Mouse (Mus musculus) retina, postnatal 7 days (tissue): ENCODE measurements around the gene Macrod1.

Experiments
- DNase-seq: peaks from one replicate; pipeline ENCODE4 v3.0.0-alpha.2; 2012; ENCODE audit warnings: low read depth, low spot score

The Macrod1 gene

DNA sequence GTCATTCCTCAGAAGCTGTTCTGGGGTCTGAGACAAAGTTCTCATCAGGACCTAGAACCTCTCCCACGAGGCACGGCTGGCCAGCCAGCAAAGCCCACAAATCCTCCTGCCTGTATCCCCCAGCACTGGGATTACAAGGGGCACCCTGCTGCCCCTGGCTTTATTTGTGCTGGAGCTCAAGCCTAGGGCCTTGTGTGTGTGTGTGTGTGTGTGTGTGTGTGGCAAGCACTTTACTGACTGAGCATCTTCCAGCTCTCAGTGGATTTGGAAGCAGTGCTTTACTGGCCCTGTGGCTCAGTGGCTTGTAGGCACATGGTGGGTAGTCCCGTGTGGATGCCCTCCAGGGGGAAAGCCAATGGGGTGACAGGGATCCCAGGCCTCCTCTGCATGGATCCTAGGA is 56.0 kb downstream of the Macrod1 start:
- no peak for DNase-seq

DNA sequence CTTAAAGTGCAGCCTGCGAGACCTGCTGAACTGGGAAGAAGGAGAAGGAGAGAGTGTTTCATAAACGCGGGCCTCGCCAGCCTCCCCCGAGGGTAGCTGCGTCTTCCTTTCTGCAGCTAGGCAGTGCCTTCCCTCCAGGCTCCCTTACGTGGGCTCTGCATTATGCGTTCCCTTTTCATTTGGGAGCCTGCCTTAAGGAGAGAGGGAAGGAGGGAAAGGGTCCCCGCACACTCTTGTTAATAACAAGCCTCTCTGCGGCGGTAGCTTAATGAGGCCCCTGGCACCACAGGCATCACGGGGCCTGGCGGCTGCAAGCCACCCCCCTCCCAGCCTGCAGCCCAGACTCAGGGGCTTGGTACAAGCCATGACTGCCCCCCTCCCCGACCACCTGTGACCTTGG is 57.0 kb downstream of the Macrod1 start:
- no peak for DNase-seq

DNA sequence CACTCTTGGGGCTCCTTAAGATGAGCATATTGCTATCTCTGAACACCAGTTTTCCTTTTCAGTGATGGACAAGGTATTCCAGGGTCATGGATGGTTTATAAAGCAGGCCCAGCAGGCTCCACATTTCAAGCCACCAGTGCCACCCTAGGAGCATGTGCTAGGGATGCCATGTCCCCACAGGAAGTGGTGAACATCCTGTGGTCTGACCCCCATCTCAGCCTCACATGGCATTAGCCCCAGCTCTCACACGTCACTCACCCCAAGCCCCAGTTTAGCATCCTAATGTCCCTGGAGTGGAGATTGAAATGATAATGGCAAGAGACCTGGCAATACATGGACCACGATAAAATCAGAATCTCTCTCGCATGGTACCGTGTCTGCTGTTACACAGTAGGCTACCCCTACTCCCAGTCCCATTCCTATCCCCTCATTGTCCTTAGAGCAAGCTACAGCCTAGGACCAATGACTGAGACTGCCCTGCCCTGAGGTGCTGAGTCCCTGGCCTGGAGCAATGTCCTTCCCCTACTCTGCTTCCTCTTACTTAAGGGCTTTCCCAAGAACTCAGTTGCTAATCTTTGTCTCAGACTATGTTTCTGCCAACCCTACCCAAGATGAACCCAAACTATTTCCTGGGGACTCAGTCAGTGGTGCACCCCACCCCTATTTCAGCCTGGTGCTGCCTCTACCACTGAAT is 59.6 kb downstream of the Macrod1 start:
- DNase-seq, result no peak

DNA sequence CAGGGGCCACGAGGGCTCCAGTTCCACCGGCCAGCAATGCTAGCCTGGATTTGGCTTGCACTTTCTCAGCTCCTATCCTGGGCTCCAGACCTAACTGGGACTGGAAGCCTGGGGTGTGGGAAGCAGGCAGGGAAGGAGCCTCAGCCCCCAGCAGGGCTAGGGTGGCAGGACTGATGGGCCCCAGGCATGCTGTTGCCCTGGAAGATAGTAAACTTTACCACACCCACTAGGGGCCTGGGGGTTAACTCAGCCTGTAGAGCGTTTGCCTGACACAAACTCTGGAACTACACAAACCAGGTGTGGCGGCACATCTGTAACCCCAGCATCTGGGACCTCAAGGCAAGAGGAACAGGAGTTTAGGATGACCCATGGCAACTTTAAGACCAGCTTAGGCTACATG is 60.5 kb downstream of the Macrod1 start:
- no peak for DNase-seq

DNA sequence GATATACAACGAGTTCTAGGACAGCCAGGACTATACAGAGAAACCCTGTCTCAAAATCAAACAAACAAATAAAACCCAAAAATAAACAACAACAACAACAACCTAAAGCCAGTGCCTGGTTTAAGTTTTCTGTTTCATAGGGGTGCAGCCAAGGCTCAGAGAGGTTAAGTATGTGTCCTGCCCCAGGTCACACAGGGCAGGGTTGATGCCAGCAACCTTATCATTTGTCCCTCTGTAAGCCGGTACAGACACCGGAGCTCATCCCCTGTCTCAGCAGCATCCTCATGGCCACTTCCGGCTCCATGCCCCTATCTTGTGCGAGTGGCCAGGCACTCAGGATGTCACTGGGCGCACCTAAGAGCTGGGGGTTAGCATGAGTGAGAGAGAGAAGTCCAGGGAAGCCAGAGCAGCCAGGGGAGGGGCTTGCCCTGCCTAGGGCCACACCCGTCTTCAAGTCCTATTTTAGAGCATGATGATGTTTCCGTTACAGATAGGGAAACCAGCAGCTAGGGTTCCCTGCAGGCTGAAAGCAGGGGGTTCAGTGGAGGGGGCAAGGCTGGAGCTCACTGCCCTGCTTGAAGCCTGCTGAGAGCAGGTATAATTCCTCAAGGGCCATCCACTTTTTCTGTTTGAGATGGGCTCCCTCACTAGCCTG is 61.2 kb downstream of the Macrod1 start:
- no peak for DNase-seq

DNA sequence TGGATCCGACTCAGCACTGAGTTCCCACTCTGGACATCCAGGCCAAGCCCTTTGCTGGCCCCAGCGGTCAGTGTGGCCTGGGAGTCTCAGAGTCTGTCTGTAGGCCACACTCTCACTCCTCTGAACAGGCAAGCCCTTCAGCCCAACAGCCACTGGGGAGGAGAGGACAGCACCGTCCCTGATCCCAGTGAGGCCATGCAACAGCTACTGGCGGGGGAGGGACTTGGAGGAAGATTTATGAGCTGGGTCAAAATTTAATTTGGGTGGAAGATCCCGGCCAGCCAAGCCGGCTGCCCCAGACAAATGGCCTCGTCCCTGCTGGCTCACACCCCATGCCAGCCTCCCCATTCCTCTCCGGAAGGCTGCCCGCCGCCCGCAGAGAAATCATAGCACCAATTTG is 64.6 kb downstream of the Macrod1 start:
- DNase-seq, result no peak

DNA sequence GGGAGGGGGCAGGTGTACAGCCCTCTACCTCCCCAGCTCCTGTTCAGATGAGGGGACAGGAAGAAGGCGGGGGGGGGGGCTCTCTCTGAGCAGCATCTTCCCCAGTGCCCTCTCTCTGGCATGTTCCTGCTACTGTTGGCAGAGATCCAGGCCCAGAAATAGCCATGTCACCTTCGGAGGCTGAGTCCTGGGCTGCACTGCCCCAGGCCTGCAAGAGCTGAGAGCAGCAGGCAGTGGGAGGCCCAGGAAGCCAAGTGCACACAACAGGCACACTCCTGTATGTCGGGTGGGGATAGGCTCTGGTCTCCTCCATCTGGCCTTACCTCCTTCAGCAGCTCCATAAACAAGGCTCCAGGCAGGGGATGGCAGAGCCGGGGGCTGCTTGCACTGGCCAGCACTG is 65.7 kb downstream of the Macrod1 start:
- DNase-seq, result no peak

DNA sequence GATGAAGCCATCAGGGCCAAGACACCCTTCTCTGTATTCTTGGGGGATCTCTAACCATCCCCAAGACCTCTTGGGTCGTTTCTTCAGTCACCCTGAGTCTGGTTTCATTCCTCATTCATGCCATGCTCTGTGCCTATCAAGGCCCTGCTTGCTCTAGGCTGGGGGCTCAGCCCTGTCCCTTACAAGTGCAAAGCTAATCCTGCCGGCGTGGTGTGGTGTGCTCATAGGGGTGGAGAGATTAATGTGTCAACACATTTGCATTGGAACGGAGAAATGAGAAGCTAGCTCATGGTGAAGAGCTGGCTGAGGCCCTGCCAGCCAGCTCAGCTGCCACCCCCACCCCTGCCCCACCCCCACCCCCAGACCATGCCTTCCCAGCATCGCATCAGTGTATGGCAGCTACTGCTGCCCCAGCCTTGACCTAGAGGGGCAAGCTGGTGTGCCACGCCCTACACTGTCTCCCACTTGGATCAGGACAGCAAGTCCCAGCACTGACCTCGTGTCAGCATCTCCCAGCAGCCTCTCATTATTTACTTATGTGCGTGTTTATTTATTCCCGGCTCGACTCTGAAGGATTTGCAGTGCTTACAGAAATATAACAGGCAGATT is 66.2 kb downstream of the Macrod1 start:
- no peak for DNase-seq

DNA sequence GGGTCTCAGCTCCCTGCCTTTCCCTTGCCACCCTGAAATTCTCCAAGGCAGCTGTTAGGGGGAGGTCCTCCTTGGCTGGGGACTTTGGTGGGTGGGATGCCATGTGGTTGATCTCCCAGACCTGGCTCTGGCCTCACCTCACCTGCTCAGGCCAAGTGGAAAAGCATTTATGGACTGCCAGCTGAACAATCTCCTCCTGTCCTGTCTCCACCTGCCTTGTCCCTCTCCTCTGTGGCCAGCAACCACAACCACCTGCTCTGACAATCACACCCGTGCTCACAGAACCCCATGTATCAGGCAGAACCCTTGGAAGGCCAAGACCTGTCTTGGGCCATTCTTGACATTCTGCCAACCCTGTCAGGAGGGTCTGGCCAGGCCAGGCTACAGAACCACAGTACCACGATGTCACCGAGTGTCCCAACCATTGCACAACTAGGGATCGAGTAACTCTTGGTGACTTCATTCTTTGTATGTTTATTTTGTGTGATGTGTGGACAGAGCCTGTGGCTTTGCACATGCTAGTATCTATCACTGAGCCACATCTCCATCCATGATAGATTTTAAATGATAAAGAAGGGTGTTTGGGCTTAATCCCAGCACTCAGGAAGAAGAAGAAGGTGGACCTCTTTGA is 69.0 kb downstream of the Macrod1 start:
- no peak for DNase-seq

DNA sequence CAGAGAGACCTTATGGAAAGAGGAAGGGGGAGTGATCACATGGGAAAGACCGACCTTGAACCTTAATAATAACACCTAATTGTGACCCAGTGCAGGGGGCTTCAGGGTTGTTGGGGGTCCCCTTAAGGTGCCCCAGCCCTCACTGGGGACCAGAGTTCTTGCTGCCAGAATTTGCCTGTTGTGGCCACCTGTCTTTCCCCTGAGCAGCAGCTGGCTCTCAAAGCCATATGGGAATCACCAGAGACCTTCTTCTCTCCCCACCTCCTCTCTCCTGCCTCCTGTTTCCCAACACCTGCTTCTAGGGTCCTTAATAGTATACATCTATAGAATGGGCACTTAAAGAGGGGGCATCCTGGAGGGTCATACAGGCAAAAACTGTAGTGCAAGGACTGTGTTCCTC is 69.6 kb downstream of the Macrod1 start:
- no peak for DNase-seq

DNA sequence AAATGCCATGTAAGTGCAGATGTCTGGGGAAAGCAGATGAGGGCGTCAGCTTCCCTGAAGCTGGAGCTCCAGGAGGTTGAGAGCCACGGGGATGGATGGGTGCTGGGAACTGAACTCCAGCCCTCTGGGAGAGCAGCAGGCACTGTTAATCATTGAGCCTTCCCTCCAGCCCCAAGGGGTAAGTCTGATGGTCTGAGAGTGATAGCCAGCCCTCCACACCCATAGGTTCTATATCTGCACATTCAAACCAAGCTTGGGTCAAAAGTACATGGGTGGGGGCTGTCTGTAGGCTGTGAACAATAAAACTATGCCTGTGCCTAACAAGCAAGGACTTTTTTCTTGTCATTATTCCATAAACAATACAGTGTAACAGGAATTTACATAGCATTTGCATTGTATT is 70.3 kb downstream of the Macrod1 start:
- DNase-seq, result no peak

DNA sequence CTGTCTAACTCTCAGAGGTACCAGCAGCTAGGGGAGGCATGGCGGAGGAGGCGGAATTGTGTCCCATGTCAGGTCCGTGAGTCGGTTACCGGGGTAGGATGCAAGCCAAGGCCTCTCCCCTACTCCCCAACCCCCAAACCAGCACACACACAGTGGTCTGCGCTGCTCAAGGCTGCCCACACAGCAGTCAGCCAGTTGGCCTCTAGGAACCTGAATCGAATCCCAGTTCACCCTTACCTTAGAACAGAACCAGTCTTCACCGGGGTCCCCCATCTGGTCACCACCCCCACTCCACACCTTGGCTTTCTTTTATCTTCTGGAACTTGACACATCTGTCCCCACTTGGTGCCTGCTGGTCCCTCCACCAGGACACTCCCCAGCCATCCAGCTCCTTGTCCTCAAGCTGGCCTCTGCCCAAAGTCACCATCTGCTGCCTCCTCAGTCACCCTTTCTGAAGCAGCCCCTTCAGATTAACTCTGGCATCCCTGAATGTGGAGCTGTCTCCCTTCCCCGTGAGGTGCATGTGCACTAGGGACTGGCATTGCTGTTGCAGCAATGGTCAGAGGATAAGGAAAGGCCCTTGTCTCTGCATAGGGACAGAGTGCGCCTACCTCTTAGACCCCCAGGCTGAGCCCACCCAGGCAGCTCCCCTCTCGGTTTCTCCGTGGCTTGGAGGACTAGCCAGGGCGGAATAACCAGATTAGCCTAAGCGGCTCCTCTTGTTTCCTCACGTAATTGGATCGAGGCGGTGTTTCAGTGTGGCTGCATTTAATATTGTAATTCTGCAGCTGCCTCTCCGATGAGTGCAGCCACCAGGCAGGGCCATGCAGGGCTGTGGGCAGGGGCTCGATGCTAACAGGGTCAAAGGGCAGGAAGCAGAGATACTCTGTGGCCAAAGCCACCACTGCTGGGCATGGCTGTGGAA is 72.2 kb downstream of the Macrod1 start:
- peak; percentile 70 for DNase-seq

DNA sequence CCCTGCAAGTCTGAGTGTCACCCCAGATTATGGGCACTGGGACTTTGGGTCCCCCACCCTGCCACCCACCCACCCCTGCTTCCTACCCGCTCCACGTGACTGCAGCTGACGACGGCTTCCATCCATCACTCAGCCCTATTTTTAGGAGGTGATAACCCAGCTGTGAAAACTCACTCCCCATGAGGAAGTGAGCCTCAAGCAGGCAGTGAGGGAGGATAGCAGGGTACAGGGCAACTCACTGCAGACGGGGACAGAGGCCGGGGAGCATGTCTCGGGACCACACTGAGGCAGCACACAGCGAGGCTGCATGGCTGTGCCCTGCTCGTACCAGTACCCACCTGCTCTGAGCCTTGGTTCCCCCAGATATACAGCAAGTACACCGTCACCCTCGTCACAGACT is 73.7 kb downstream of the Macrod1 start:
- no peak for DNase-seq

DNA sequence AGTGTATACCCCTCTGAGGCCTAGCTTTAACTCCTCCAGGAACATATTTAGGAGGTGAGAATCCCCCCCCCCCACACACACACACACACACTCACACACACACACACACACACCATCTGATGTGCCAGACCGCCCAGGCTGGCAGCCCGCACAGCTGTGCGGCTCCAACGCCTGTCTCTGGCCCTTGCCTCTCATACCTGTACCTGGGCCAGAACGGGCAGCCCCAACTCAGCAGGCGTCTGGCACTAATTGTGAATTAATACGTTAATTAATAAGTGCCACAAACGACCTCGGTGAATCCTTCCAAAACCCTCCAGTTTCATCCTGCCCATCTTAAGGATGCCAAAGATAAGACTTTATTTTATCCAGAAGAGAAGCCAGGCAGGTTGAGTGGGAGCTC is 76.8 kb downstream of the Macrod1 start:
- DNase-seq, result no peak

DNA sequence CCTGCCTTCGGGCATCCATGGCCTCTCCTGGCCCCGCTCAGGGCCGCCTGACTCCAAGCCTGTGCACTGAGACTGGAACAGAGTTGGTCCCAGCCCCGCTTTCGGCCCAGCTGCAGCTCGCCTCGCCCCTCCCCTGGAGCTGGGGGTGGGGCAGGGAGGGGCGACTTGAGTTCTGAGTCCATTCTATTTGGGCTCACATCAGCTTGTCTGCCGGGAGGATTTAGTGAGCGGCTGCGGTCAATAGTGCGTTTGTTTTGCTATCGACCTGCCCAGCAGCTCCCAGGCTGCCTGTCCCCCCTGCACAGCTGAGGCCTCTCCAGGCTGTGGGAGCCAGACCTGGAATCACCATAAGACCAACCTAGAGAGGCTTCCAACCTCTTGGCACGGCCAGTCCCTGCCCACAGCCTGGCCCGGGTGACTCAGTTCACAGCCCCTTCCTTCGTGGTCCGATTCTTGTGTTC is 78.1 kb downstream of the Macrod1 start:
- DNase-seq, result no peak

DNA sequence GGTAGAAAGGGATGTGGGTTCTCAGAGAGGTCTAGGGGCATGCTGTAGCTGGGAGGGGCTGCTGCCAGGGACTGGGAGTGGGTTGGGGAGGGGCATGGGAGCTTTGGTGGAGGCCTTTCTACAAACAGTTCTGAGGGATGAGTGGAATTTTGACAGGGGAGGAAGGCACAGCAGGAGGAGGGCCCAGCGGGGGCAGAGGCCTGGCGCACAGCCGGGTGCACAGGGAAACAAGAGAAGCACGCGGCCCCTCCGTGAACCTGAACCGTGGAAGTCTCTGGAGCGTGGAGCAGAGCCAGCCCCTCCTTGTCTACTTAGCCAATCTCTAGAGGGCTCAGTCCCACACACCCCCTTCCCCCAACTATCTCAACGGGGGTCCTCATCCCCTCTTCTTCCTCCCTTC is 78.9 kb downstream of the Macrod1 start:
- no peak for DNase-seq

DNA sequence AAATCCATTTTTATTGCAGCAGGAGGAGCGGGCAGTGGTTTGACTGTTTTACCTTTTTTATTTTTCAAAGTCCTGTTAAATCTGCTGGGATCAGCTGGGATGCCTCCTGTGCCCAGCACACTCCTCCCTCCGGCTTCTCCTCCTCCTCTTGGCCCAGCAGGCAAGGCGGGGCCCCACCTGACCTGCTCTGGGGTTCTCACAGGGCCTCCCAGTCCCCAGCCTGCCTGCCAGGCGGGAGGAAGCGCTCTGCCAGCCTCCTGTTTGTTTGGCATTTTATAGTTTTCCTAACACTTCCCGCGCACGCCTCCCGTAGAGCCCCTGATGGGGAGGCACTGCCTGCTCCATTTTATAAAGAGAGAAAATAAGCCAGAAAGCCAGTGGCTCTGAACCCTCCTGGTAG is 79.4 kb downstream of the Macrod1 start:
- no peak for DNase-seq

DNA sequence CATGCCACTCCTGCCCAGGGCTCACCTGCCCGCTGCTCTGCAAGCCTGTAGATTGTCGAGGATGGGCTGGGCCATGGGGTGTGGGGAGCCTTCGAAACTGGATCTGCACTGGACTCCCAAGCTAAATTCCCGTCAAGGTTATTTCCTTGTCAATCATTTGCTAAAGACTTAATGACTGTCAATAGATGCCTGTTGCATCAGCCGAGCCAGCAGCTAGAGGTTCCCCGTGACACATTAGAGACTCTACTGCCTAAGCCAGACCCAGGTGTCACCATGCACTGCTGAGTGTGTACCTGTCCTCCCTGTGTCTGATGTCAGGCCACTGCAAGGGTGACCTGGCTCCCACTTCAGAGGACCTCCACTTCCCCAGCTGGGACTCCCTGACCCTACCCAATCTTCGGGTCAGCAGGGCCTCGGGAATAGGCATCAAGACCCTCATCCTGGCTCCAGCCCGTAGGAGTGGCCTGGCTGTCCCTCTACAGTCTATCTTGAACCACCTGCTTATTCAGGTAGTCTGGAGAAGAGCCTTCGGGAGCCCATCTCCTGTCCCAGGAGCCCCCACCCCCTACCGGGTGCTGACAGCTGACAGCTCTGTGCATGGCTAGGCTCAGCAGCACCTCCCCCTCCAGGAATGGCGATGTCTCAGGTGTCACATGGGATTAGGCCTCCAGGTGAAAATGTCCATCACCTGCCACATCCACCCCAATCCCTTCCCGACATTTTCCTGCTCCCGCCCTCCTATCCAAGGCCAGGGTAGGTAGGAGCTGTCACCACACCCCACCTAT is 80.3 kb downstream of the Macrod1 start:
- no peak for DNase-seq

DNA sequence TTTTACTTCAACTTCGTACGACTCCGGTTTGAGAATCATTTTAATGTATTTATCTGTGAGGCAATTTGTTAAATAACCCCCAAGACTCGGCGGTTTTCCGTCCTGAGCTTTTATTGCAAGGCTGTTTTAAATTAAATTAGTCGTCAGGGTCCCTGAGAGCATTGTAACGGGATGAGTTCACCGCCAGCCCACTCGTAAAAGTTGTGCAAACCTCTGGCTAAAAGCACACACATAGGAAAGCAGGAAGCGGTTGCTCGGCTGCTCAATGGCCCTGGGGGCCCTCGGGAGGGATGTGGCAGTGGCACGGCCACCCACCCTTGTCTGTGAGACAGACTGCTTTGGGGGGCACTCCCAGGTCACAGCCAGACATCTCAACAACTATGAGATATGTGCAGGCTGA is 81.7 kb downstream of the Macrod1 start:
- no peak for DNase-seq

DNA sequence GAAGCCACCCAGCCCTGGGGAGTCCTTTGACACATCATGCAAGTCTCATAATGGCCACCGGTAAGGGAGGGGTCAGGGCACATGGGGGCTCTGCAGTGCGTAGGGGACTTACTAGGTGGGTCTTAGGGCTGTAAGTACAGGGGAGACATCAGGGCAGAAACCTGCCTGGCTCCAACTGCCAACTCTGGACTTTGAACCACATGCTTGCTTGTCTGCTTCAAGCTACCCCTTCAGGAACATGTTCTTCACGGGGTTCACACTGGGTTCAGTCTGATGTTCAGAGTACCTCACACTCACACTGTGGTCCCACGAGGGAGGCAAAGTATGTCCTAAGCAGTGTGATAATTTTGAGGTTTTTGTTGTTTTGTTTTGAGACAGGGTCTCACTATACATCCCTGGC is 82.7 kb downstream of the Macrod1 start:
- DNase-seq, result no peak

DNA sequence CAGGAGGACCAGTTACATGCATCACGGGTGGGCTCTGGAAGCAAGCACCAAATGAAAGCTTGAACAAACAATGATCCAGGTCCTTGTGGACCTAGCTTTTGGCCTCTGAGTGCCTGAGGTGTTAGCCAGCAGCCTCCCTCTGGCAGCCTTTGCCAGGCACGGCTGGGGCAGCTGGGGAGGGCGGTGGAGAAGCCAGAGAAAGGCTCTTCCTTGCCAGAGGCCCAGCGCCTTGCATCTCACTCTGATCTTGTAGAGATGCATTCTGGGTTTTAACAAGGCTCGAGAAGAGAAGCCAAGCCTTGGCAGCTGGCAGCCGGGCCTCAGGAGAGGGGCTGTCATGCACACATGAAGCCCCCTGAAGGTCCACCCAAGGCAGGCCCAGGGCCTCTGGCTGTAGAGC is 83.8 kb downstream of the Macrod1 start:
- no peak for DNase-seq
